In genomic region chr8:61223729-61224379, GRCm38 (mm10) we compare ENCODE assay signal across 8 mouse cellular contexts. TPM values are rescaled to one million over a fixed set of nuclear protein-coding genes. Genes with fewer than 3 reads are reported as not detected.
DNase-seq lines count a peak whose midpoint lies in the region; ATAC-seq and TF ChIP-seq lines count a peak whose summit lies in the region.

Gene Sh3rf1, plus strand, starts transcription at chr8:61223872.

- under 1% methylated on average over 68 of the region's 84 CpGs for WGBS in forebrain, embryonic 12.5 days
- under 1% methylated on average over 74 of the region's 84 CpGs for WGBS in heart, embryonic 16.5 days
- under 1% methylated on average over 57 of the region's 84 CpGs for WGBS in liver, embryonic 16.5 days (ENCODE audit: insufficient replicate concordance)
- under 1% methylated on average over 80 of the region's 84 CpGs for WGBS in neural tube, embryonic 13.5 days

- H3K4me1 ChIP-seq in forebrain, embryonic 12.5 days = peaks cover 40% of the 10 kb centered on the region
- 0 out of 2 replicates have a peak, but pooled peaks cover 7% of the 10 kb centered on the region for H3K4me1 ChIP-seq in heart, embryonic 16.5 days (ENCODE audit: control insufficient read depth, insufficient read depth, low read length)
- no peaks in the 10 kb centered on the region; the same call in none of the 2 replicates for H3K4me1 ChIP-seq in liver, embryonic 16.5 days (ENCODE audit: control insufficient read depth, low read depth, low read length)
- H3K4me1 ChIP-seq in neural tube, embryonic 13.5 days (replicated peaks) = peaks cover 48% of the 10 kb centered on the region
- H3K4me1 ChIP-seq in testis, adult 2 months (ENCODE audit: control insufficient read depth, insufficient read depth, low read length) = peaks cover 18% of the 10 kb centered on the region

- TF ChIP-seq CTCF in brain, embryonic 14.5 days (IDR thresholded peaks at IDR 0.05; ENCODE audit: borderline replicate concordance, extremely low read depth, insufficient read depth, insufficient read length) = no peak
- no peak for TF ChIP-seq CTCF in testis, adult 2 months (IDR thresholded peaks at IDR 0.05; ENCODE audit: control insufficient read depth, insufficient read depth, insufficient replicate concordance, low read depth, low read length)

- peak within 1 kb of the TSS; percentile 86 for H3K4me2 ChIP-seq in forebrain, embryonic 12.5 days
- peak within 1 kb of the TSS; percentile 87 for H3K4me2 ChIP-seq in heart, embryonic 16.5 days (ENCODE audit: low read depth, low read length)
- peak within 1 kb of the TSS; percentile 66 for H3K4me2 ChIP-seq in liver, embryonic 16.5 days (ENCODE audit: low read depth, low read length)
- peak within 1 kb of the TSS; percentile 67 for H3K4me2 ChIP-seq in neural tube, embryonic 13.5 days

- peak; percentile 90 for ATAC-seq in forebrain, embryonic 12.5 days (ENCODE audit: low FRiP score)
- ATAC-seq in heart, embryonic 16.5 days (replicated peaks; ENCODE audit: extremely low read depth, insufficient read depth, low FRiP score) = peak; percentile 92
- peak; percentile 88 for ATAC-seq in liver, embryonic 16.5 days (ENCODE audit: low read depth)
- peak; percentile 90 for ATAC-seq in neural tube, embryonic 13.5 days (ENCODE audit: low read depth)

- H3K9ac ChIP-seq in forebrain, embryonic 12.5 days = peak within 1 kb of the TSS; percentile 83
- peak within 1 kb of the TSS; percentile 91 for H3K9ac ChIP-seq in heart, embryonic 16.5 days (ENCODE audit: low read length)
- peak within 1 kb of the TSS; percentile 62 for H3K9ac ChIP-seq in liver, embryonic 16.5 days (ENCODE audit: low read depth, low read length)
- peak within 1 kb of the TSS; percentile 88 for H3K9ac ChIP-seq in neural tube, embryonic 13.5 days

- H3K27me3 ChIP-seq in forebrain, embryonic 12.5 days = no peaks in the 10 kb centered on the region
- no peaks in the 10 kb centered on the region for H3K27me3 ChIP-seq in heart, embryonic 16.5 days (ENCODE audit: control insufficient read depth, insufficient read depth, low read length)
- peaks cover 13% of the 10 kb centered on the region for H3K27me3 ChIP-seq in liver, embryonic 16.5 days (ENCODE audit: control insufficient read depth, insufficient read depth, low read depth, low read length)
- H3K27me3 ChIP-seq in neural tube, embryonic 13.5 days = no peaks in the 10 kb centered on the region
- H3K27me3 ChIP-seq in testis, adult 2 months (ENCODE audit: control insufficient read depth, insufficient read depth, low read length) = no peaks in the 10 kb centered on the region; the same call in 1 of the 2 replicates

- peak within 1 kb of the TSS; percentile 82 for H3K4me3 ChIP-seq in forebrain, embryonic 12.5 days (replicated peaks)
- peak within 1 kb of the TSS; percentile 84 for H3K4me3 ChIP-seq in heart, embryonic 16.5 days (ENCODE audit: low read length)
- peak within 1 kb of the TSS; percentile 69 for H3K4me3 ChIP-seq in liver, embryonic 16.5 days (ENCODE audit: low read depth, low read length)
- peak within 1 kb of the TSS; percentile 73 for H3K4me3 ChIP-seq in neural tube, embryonic 13.5 days
- peak within 1 kb of the TSS; percentile 65 for H3K4me3 ChIP-seq in testis, adult 2 months (ENCODE audit: control insufficient read depth, low read depth, low read length)

- H3K9me3 ChIP-seq in forebrain, embryonic 12.5 days = no peaks in the 10 kb centered on the region
- no peaks in the 10 kb centered on the region for H3K9me3 ChIP-seq in heart, embryonic 16.5 days (replicated peaks; ENCODE audit: control insufficient read depth, low read length)
- H3K9me3 ChIP-seq in liver, embryonic 16.5 days (replicated peaks; ENCODE audit: control insufficient read depth, low read length) = no peaks in the 10 kb centered on the region
- H3K9me3 ChIP-seq in neural tube, embryonic 13.5 days = no peaks in the 10 kb centered on the region

- peak within 1 kb of the TSS; percentile 92 for H3K27ac ChIP-seq in forebrain, embryonic 12.5 days
- peak within 1 kb of the TSS; percentile 77 for H3K27ac ChIP-seq in heart, embryonic 16.5 days (ENCODE audit: low read length)
- no peak within 1 kb of the TSS for H3K27ac ChIP-seq in liver, embryonic 16.5 days (ENCODE audit: low read length)
- H3K27ac ChIP-seq in neural tube, embryonic 13.5 days (replicated peaks) = peak within 1 kb of the TSS; percentile 87
- peak within 1 kb of the TSS; percentile 50 for H3K27ac ChIP-seq in testis, adult 2 months (ENCODE audit: control insufficient read depth, insufficient read depth, low read depth, low read length)

- peak; percentile 88 for TF ChIP-seq POLR2A in brain, embryonic 14.5 days (IDR thresholded peaks at IDR 0.05; ENCODE audit: borderline replicate concordance, extremely low read depth, insufficient read depth, insufficient read length, poor library complexity, severe bottlenecking)
- TF ChIP-seq POLR2A in testis, adult 2 months (IDR thresholded peaks at IDR 0.05; ENCODE audit: control insufficient read depth, low read depth, low read length) = peak; percentile 31; the same call in 1 of the 2 replicates

- H3K36me3 ChIP-seq in forebrain, embryonic 12.5 days (replicated peaks) = peaks cover 4% of the 10 kb centered on the region; the same call in 1 of the 2 replicates
- H3K36me3 ChIP-seq in heart, embryonic 16.5 days (ENCODE audit: control insufficient read depth, insufficient read depth) = no peaks in the 10 kb centered on the region
- H3K36me3 ChIP-seq in liver, embryonic 16.5 days (ENCODE audit: control insufficient read depth, insufficient read depth) = no peaks in the 10 kb centered on the region
- H3K36me3 ChIP-seq in neural tube, embryonic 13.5 days = no peaks in the 10 kb centered on the region
- H3K36me3 ChIP-seq in testis, adult 2 months (ENCODE audit: control insufficient read depth, insufficient read depth, low read length) = no peaks in the 10 kb centered on the region

- DNase-seq in CD8-positive naive resting alpha-beta T cell, adult 2 months (ENCODE audit: low read depth in 2 of 2, low spot score in 2 of 2) = peak; percentile 36 to 41
- peak; percentile 94 for DNase-seq in brain, embryonic 14.5 days (ENCODE audit: low read depth)
- DNase-seq in kidney, postnatal 36 days = peak; percentile 84 to 93

RNA-seq across cellular contexts. Expression of gene Sh3rf1, which starts in this region (rescaled TPM):
- 25.3 and 33.3 TPM in 2 replicates for polyA plus RNA-seq in brain, embryonic 14.5 days (2012; rRNA removed)
- 30.2 and 31.3 TPM in 2 replicates for polyA plus RNA-seq in forebrain, embryonic 12.5 days (2016; fragmentation: Nextera tagmentation; extraction: Ambion mirVana)
- 4.9 and 5.3 TPM in 2 replicates for polyA plus RNA-seq in heart, embryonic 16.5 days (2015; fragmentation: Nextera tagmentation; extraction: Ambion mirVana)
- polyA plus RNA-seq in liver, embryonic 16.5 days (2015; fragmentation: Nextera tagmentation; extraction: Ambion mirVana) = 1.2 and 1.5 TPM in 2 replicates
- 19.8 and 22.3 TPM in 2 replicates for polyA plus RNA-seq in neural tube, embryonic 13.5 days (2015; fragmentation: Nextera tagmentation; extraction: Ambion mirVana)
- polyA plus RNA-seq in testis, adult 2 months (2012; rRNA removed) = 2.2 and 2.3 TPM in 2 replicates

Comparison
In these comparisons a context has a peak if more than half of its experiments do, and no peak if none do; other contexts are left out.
1. DNase-seq: peak in every context shown above with its lines; median percentile 94 in brain, embryonic 14.5 days; 88 in kidney, postnatal 36 days; 38 in CD8-positive naive resting alpha-beta T cell, adult 2 months.